Mouse (Mus musculus) heart, postnatal 25 days (tissue): ENCODE measurements around the gene Cryba2. TPM values are rescaled to one million over a fixed set of nuclear protein-coding genes. Genes with fewer than 3 reads are reported as not detected.

ENCODE experiments used
- DNase-seq: peaks from one replicate; pipeline ENCODE4 v3.0.0; 2022; ENCODE audit warnings: low spot score
- intact Hi-C: fragments of 180-260 bp; cut with DNase I; formaldehyde crosslinking; loops from one replicate; pipeline ENCODE4 v1.15.1; 2025
- total RNA-seq, 2 experiments: library from RNA; stranded (reverse); gene quantifications; 2 replicates each; pipeline ENCODE4 v1.2.3; 2021

Gene Cryba2
- total RNA-seq, 2 experiments from 2014 or later = not detected

- no peak for DNase-seq
- intact Hi-C loops = no loop called here
Measured at GRCm38 (mm10) chr1:74885369-74886042, 7.4 kb downstream of the Cryba2 start, which contains the start of gene Fev. TSS of gene Fev (minus strand) at chr1:74885419.

- DNase-seq = no peak
- intact Hi-C loops = loop anchor here (5.0 kb wide), 1 partner anchor 133 kb away; no protein-coding TSS in a partner anchor
Measured at GRCm38 (mm10) chr1:74884196-74885141, 8.5 kb downstream of the Cryba2 start.

GRCm38 (mm10) chr1:74883441-74883840, 9.5 kb downstream of the Cryba2 start:
- intact Hi-C loops = loop anchor here (5.0 kb wide), 1 partner anchor 134 kb away; no protein-coding TSS in a partner anchor
- DNase-seq = no peak

DNA sequence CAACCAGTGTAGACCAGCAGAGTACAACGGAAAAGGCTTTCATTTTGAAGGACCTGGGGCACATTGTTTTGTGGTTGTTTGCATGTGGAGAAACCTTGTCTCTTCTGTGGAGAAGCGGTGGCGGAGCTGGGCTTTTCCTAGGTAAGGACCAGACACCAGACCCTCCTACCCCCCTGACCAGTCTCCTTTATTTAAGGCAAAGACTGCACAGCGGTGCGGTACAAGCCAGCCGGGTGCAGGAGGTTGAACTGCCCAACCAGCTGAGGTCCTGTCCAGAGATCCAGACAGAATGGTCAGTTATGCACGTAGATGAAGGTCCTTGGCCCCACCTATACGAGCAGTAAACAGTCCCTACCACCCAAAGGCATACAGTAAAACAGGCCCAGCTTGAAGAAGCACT, 10.1 kb downstream of the Cryba2 start:
- no peak for DNase-seq
- intact Hi-C loops = loop anchor here (5.0 kb wide), 1 partner anchor 134 kb away; no protein-coding TSS in a partner anchor

- intact Hi-C loops = loop anchor here (5.0 kb wide), 1 partner anchor 135 kb away; no protein-coding TSS in a partner anchor
Measured at GRCm38 (mm10) chr1:74882055-74882734, 10.7 kb downstream of the Cryba2 start.

DNA sequence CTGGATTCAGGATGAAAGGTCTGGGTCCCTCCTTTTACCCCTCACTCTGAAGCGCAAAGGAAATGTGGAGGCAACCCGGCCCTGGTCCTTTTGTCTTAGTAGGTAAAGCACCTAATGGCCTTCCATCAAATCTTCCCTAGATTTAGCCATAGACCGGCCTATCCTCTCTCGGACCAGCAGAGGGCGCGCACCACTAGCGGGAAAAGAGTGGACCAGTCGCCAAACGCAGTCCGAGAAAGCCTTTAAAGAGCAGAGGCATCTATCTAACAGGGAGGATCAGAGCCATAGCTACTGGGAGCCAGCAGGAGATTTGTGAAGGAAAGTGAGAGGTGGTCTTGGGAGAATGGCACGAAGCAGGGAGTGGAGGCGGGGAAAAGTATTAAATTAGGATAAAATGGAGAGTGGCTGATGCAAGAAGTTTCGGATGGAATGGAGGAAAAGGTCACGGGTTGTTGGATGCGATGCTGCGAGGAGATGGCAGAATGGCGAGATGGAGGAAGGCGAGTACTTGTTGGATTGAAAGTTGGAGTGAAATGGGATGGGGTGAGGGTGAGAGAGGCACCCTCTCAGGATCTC, 12.1 kb downstream of the Cryba2 start:
- intact Hi-C loops = loop anchor here (2.0 to 5.0 kb wide), 2 partner anchors 20 to 136 kb away; no protein-coding TSS in a partner anchor
- DNase-seq = no peak

More at GRCm38 (mm10) chr1:74882055-74882734, 10.7 kb downstream of the Cryba2 start:
- DNase-seq = no peak

- no peak for DNase-seq
- intact Hi-C loops = no loop called here
Measured at GRCm38 (mm10) chr1:74877199-74877598, 15.7 kb downstream of the Cryba2 start.

- intact Hi-C loops = no loop called here
- DNase-seq = no peak
Measured at GRCm38 (mm10) chr1:74872218-74872617, 20.7 kb downstream of the Cryba2 start.

GRCm38 (mm10) chr1:74861783-74862182, 31.2 kb downstream of the Cryba2 start:
- DNase-seq = no peak
- intact Hi-C loops = no loop called here

DNA sequence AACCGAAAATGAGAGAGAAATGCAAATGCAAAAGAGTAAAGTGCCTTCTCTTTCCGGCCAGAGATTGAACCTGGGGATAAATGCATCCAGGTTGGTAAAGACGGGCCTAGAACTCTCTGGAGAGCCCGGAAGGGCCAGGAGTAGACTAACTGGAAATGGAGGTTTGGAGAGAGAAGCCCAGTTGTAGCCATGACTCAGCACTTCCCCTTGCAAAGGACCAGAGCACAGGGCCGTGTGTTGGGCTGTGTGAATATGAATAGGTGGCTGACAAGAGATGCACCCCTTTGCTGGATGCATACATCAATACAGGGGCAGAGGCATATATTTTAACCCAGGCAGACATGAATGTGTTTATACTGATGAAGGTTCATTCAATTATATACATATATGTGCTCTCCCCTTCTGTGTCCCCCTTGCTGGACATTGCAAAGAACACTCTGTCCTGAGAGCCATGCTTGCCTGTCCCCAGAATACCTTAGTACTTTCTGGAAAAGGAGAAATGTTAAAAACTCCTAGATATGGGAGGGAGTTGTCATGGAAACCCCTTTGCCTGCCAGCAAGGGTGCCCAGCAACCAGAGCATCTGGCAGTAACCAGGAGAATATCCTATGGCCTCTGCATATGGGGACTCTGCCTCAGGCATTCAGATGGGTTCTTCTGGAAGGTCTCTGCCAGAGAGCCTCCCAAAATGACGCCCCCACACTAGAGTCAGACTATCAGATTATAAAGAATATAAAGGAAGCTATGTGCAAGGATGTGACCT, 33.5 kb downstream of the Cryba2 start:
- intact Hi-C loops = no loop called here

GRCm38 (mm10) chr1:74858805-74859204, 34.1 kb downstream of the Cryba2 start:
- DNase-seq = no peak
- intact Hi-C loops = no loop called here

More for the DNA sequence above, 33.5 kb downstream of the Cryba2 start:
- no peak for DNase-seq

- intact Hi-C loops = no loop called here
- DNase-seq = no peak
Measured at GRCm38 (mm10) chr1:74858171-74858719, 34.7 kb downstream of the Cryba2 start.

DNA sequence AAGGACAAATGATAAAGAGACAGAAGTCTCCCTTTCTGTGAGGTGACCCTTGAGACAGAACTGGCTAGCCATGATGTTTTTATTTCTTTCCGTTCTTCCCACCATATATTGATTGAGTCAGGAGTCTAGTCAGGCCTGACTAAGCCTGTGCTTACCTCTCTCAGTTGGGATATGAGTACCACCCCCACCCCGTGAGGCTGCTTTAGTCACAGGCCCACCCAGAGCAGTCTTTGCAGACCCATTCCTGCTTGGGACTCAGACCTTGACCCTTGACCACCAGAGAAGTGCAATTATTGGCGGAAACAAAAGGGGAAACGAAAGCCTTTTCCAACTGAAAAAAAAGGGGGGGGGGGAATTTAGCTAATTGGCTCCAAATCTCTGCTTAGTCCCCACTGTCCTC, 35.3 kb downstream of the Cryba2 start:
- DNase-seq = no peak
- intact Hi-C loops = no loop called here

GRCm38 (mm10) chr1:74857201-74857600, 35.7 kb downstream of the Cryba2 start:
- DNase-seq = no peak
- intact Hi-C loops = no loop called here

- DNase-seq = no peak
- intact Hi-C loops = no loop called here
Measured at GRCm38 (mm10) chr1:74856791-74857190, 36.2 kb downstream of the Cryba2 start.

DNA sequence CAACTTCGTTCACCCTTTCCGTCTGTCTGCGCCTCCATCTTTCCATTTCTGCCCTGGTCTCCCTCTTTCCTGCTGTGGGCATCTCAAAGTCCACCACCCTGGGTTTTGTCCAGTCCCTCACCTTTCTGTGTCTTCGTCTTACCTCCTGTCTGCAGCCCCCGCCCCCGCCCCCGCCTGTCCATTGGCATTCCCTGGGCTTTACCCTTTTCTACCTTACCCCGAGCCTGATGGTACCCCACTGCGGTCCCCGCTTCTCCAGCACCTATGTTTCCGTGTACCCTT, 36.6 kb downstream of the Cryba2 start:
- intact Hi-C loops = no loop called here
- DNase-seq = no peak

DNA sequence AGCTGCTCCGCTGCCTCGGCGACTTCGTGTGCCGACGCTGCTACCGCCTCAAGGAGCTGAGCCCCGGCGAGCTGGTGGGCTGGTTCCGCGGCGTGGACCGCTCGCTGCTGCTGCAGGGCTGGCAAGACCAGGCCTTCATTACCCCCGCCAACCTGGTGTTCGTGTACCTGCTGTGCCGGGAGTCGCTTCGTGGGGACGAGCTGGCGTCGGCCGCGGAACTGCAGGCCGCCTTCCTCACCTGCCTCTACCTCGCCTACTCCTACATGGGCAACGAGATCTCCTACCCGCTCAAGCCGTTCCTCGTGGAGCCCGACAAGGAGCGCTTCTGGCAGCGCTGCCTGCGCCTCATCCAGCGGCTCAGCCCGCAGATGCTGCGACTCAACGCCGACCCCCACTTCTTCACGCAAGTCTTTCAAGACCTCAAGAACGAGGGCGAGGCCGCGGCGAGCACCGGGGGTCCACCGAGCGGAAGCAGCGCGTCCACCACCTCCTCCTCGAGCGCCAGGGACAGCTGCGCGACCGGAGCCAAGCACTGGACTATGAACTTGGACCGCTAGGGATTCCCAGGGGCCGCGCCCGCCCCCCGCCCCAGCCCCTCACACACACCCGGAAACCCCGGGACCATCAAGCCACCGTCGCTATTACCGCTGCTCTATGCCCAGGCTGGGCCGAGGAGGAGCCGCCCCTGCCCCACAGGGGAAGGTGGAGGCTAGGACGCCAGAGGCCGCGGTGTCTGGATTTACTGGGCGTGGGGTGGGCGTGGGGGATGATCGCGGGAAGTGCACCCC, 37.1 kb downstream of the Cryba2 start:
- intact Hi-C loops = no loop called here
- no peak for DNase-seq

DNA sequence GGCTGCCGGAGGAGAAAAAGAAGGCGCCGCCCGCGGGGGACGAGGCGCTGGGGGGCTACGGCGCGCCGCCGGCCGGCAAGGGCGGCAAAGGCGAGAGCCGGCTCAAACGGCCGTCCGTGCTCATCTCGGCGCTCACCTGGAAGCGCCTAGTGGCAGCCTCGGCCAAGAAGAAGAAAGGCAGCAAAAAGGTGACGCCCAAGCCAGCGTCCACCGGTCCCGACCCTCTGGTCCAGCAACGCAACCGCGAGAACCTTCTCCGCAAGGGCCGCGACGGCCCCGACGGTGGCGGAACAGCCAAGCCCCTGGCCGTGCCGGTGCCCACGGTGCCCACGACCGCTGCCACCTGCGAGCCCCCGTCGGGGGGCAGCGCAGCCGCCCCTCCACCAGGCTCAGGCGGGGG, 37.8 kb downstream of the Cryba2 start:
- intact Hi-C loops = no loop called here
- no peak for DNase-seq
